Mouse (Mus musculus): ENCODE measurements around the gene Ddx5. TPM values are rescaled to one million over a fixed set of nuclear protein-coding genes. Genes with fewer than 3 reads are reported as not detected.

Gene Ddx5
- total and polyA plus RNA-seq, 3 experiments: 269 to 1,169 (median 505) TPM

DNA sequence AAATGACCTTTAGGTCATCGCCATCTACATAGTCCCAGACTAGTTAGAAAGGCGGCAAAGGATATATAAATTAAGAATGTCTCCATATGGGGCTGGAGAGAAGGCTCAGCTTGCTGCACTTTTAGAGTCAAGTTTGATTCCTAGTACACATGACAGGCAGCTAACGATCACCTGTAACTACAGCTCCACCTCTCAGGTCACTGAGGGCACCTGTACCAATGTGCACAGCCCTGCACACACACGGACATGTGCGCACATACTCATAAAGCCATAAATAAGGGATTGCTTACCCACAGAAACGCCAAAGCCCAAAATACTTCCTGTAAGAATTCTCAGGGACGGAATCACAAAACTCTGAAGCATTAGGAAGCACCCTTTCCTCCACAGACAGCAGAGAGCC lies 39.1 kb upstream of the Ddx5 start:
- H3K27ac ChIP-seq (ENCODE audit: insufficient read depth, low read depth): no peak overlapping the region
- H3K79me2 ChIP-seq (replicated peaks; ENCODE audit: control insufficient read depth, extremely low read depth, insufficient read depth, poor library complexity, severe bottlenecking): no peaks in the 10 kb centered on the region
- H3K36me3 ChIP-seq (replicated peaks in 1 of 2; ENCODE audit: control insufficient read depth in 1 of 2, insufficient read depth in 1 of 2, low read length in 1 of 2): peaks cover 19 to 74% of the 10 kb centered on the region in 2 experiments
- dilution Hi-C loops (cut with MboI; ENCODE audit: extremely low pct_ligation_motif_present, extremely low pct_unique_long_range_greater_than_20kb, low sequenced_read_pairs): no loop called here
- TF ChIP-seq SIN3A (IDR thresholded peaks at IDR 0.05; ENCODE audit: low read length): no peak
- no peak for TF ChIP-seq POLR2AphosphoS2 (IDR thresholded peaks at IDR 0.05; ENCODE audit: low read depth, low read length)
- TF ChIP-seq NELFE (IDR thresholded peaks at IDR 0.05; ENCODE audit: low read depth, low read length): no peak
- TF ChIP-seq RAD21 (IDR thresholded peaks at IDR 0.05; ENCODE audit: low read depth, low read length): no peak
- TF ChIP-seq TBP (conservative IDR thresholded peaks at IDR 0.05; ENCODE audit: low read depth, low read length): no peak
- TF ChIP-seq CTCF (conservative IDR thresholded peaks at IDR 0.05 in 1 of 2, IDR thresholded peaks at IDR 0.05 in 1 of 2; ENCODE audit: low read depth in 2 of 2, low read length in 2 of 2): no peak
- no peak for TF ChIP-seq GABPA (IDR thresholded peaks at IDR 0.05; ENCODE audit: insufficient replicate concordance, low read depth, low read length)
- no peak for TF ChIP-seq MEF2A (IDR thresholded peaks at IDR 0.05; ENCODE audit: borderline replicate concordance, low read depth, low read length)
- no peak for TF ChIP-seq MAX (IDR thresholded peaks at IDR 0.05; ENCODE audit: low read length)
- no peak for TF ChIP-seq JUN (IDR thresholded peaks at IDR 0.05; ENCODE audit: insufficient read depth, low read depth, low read length)
- TF ChIP-seq UBTF (IDR thresholded peaks at IDR 0.05; ENCODE audit: low read depth, low read length): no peak
- H3K9ac ChIP-seq (ENCODE audit: insufficient read depth, low read depth): no peak overlapping the region
- DNase-seq (ENCODE audit: extremely low read depth): no peak
- H3K4me2 ChIP-seq (ENCODE audit: insufficient read depth, low read depth, poor library complexity, severe bottlenecking): no peak overlapping the region
- in situ Hi-C loops (cut with MboI; ENCODE audit: low pct_ligation_motif_present, low pct_unique_long_range_greater_than_20kb, low sequenced_read_pairs): no loop called here
- no peaks in the 10 kb centered on the region for H3K4me1 ChIP-seq (ENCODE audit: control insufficient read depth in 1 of 2, insufficient read depth in 2 of 2)
- no peaks in the 10 kb centered on the region for H3K27me3 ChIP-seq (replicated peaks)
- no peak overlapping the region for H3K4me3 ChIP-seq (replicated peaks in 1 of 3; ENCODE audit: low read depth in 2 of 3, low read length in 2 of 3, poor library complexity in 1 of 3)
- no peaks in the 10 kb centered on the region for H3K9me3 ChIP-seq (replicated peaks; ENCODE audit: low read length)

- H3K27ac ChIP-seq (ENCODE audit: insufficient read depth, low read depth): no peak overlapping the region
- in situ Hi-C loops (cut with MboI; ENCODE audit: low pct_ligation_motif_present, low pct_unique_long_range_greater_than_20kb, low sequenced_read_pairs) (no loop called here), dilution Hi-C loops (cut with MboI; ENCODE audit: extremely low pct_ligation_motif_present, extremely low pct_unique_long_range_greater_than_20kb, low sequenced_read_pairs) (no loop called here)
- TF ChIP-seq MYC (IDR thresholded peaks at IDR 0.05; ENCODE audit: low read depth, low read length) (no peak), EP300 (IDR thresholded peaks at IDR 0.05; ENCODE audit: low read length) (no peak), ZC3H11A (IDR thresholded peaks at IDR 0.05; ENCODE audit: low read depth, low read length) (no peak), HCFC1 (IDR thresholded peaks at IDR 0.05; ENCODE audit: low read depth, low read length) (no peak), MAZ (IDR thresholded peaks at IDR 0.05; ENCODE audit: low read depth, low read length) (no peak), ETS1 (conservative IDR thresholded peaks at IDR 0.05; ENCODE audit: low read depth, low read length) (no peak), MEF2A (IDR thresholded peaks at IDR 0.05; ENCODE audit: borderline replicate concordance, low read depth, low read length) (no peak), MAFK (IDR thresholded peaks at IDR 0.05; ENCODE audit: insufficient replicate concordance, low read length) (no peak), CHD2 (IDR thresholded peaks at IDR 0.05; ENCODE audit: low read length) (no peak), ZNF384 (IDR thresholded peaks at IDR 0.05; ENCODE audit: low read depth, low read length) (no peak), USF2 (conservative IDR thresholded peaks at IDR 0.05; ENCODE audit: low read depth, low read length) (no peak)
- no peaks in the 10 kb centered on the region for H3K27me3 ChIP-seq (replicated peaks)
- H3K4me3 ChIP-seq (replicated peaks in 1 of 3; ENCODE audit: low read depth in 2 of 3, low read length in 2 of 3, poor library complexity in 1 of 3): no peak overlapping the region
- H3K4me1 ChIP-seq (ENCODE audit: control insufficient read depth in 1 of 2, insufficient read depth in 2 of 2): no peaks in the 10 kb centered on the region
- H3K79me2 ChIP-seq (replicated peaks; ENCODE audit: control insufficient read depth, extremely low read depth, insufficient read depth, poor library complexity, severe bottlenecking): no peaks in the 10 kb centered on the region
- no peak overlapping the region for H3K9ac ChIP-seq (ENCODE audit: insufficient read depth, low read depth)
- no peak overlapping the region for H3K4me2 ChIP-seq (ENCODE audit: insufficient read depth, low read depth, poor library complexity, severe bottlenecking)
- H3K36me3 ChIP-seq (replicated peaks in 1 of 2; ENCODE audit: control insufficient read depth in 1 of 2, insufficient read depth in 1 of 2, low read length in 1 of 2): peaks cover 32 to 79% of the 10 kb centered on the region in 2 experiments
- H3K9me3 ChIP-seq (replicated peaks; ENCODE audit: low read length): no peaks in the 10 kb centered on the region
- no peak for DNase-seq (ENCODE audit: extremely low read depth)
Observed at GRCm38 (mm10) chr11:106824403-106824802, 35.4 kb upstream of the Ddx5 start.
